Mouse (Mus musculus) lung, postnatal 0 days (tissue): ENCODE data around the gene Ncam1. TPM values are rescaled to one million over a fixed set of nuclear protein-coding genes. Genes with fewer than 3 reads are reported as not detected.

Experiments
- ATAC-seq: fragments of 200-750 bp; cut with Nextera tagmentation; 2 replicates; pipeline ENCODE4 v1.8.0; 2017; ENCODE audit warnings: moderate library complexity
- DNase-seq: peaks from one replicate; pipeline ENCODE4 v3.0.0-alpha.2; 2016; ENCODE audit warnings: low spot score
- H3K27ac ChIP-seq: fragments of 300-500 bp; sonication (generic); 2 replicates; pipeline ENCODE4 v1.5.1; 2014; ENCODE audit warnings: antibody characterized with exemption, mild to moderate bottlenecking, low read length, mixed read lengths
- H3K27me3 ChIP-seq: fragments of 300-500 bp; sonication (generic); replicated peaks from 2 replicates; pipeline ENCODE4 v1.6.1; 2014; ENCODE audit warnings: low read length, mixed read lengths; ENCODE audit not compliant: insufficient read depth
- H3K36me3 ChIP-seq: fragments of 300-500 bp; sonication (generic); 2 replicates; pipeline ENCODE4 v1.6.1; 2014; ENCODE audit warnings: low read length, mixed read lengths; ENCODE audit not compliant: insufficient read depth
- H3K4me1 ChIP-seq: fragments of 300-500 bp; sonication (generic); 2 replicates; pipeline ENCODE4 v1.6.1; 2014; ENCODE audit warnings: antibody characterized with exemption, low read depth, low read length, mixed read lengths; ENCODE audit not compliant: insufficient read depth
- H3K4me2 ChIP-seq: fragments of 300-500 bp; sonication (generic); replicated peaks from 2 replicates; pipeline ENCODE4 v1.6.1; 2014; ENCODE audit warnings: low read depth, mild to moderate bottlenecking, low read length, moderate library complexity, mixed read lengths
- H3K4me3 ChIP-seq: fragments of 300-500 bp; sonication (generic); 2 replicates; pipeline ENCODE4 v1.5.1; 2014; ENCODE audit warnings: low read depth, low read length
- H3K9ac ChIP-seq: fragments of 300-500 bp; sonication (generic); replicated peaks from 2 replicates; pipeline ENCODE4 v1.6.1; 2014; ENCODE audit warnings: low read depth, mild to moderate bottlenecking
- H3K9me3 ChIP-seq: fragments of 300-500 bp; sonication (generic); 2 replicates; pipeline ENCODE4 v1.6.1; 2016; ENCODE audit warnings: low read length, mixed read lengths
- CTCF ChIP-seq: IDR thresholded peaks from 2 replicates; pipeline ENCODE4 v1.5.1; 2016; ENCODE audit warnings: antibody characterized with exemption, mild to moderate bottlenecking
- EP300 ChIP-seq: IDR thresholded peaks from 2 replicates; pipeline ENCODE4 v1.6.1; 2016; ENCODE audit warnings: antibody characterized with exemption, mild to moderate bottlenecking, control low read depth
- WGBS: fragments of 180-500 bp; shearing (Covaris S2); extraction: QIAGEN DNeasy Blood & Tissue Kit; methylation state at CpG from one replicate; pipeline ENCODE4 v1.1.7; 2014; 5-methylcytosine and 5-hydroxymethylcytosine counted together
- polyA plus RNA-seq: library from polyadenylated mRNA; unstranded; fragments of >200 nt; fragmentation: Nextera tagmentation; extraction: Ambion mirVana; gene quantifications from 2 replicates; pipeline ENCODE4 v1.2.1, GENCODE M21; 2015

Gene Ncam1
- polyA plus RNA-seq, 1 experiment from 2014 or later: 2.4 TPM

DNA sequence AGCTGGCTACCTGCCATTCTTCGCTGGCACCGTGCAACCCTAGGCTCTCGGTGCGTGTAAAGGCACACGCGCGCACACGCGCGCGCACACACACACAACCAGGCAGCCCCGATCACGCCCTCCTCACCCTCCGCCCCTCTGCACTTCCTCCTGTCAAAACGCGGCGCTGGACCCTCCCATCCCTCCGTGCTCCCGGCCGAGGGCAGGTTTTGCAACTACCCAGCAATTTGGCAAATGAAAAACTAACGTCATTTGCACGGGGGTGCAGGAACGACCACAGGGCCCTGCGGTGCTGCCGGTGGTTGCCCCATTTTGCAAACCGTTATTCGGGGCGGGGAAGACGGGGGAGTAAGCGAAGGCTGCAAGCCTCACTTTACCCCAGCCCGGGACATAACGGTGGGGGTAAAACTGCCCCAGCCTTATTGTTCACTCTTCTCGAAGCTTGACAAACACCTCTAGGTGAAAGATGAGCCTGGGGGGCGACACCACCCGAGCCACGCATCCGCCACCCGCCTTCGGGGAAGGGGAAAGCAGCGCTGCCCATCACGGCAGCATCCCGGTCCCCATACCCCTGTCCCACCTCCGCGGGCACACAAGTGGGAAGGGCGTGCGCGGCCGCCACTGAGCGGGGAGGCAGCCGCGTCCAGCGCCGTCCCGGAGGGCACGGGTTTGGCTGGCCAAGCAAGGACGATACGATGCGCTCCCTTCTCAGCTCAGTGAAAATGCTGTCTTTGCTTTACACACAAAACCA lies 729 bp downstream of the Ncam1 start:
- peak overlapping the region; percentile 46 for H3K4me3 ChIP-seq
- no peak for TF ChIP-seq EP300
- TF ChIP-seq CTCF: no peak
- H3K27ac ChIP-seq: no peak overlapping the region
- peaks cover 6% of the 10 kb centered on the region; the same call in 1 of the 2 replicates for H3K4me1 ChIP-seq
- WGBS: 1% methylated on average over 56 of the region's 58 CpGs
- H3K4me2 ChIP-seq: peak overlapping the region; percentile 80
- H3K9ac ChIP-seq: no peak overlapping the region
- no peaks in the 10 kb centered on the region for H3K36me3 ChIP-seq
- DNase-seq (peak; percentile 53), ATAC-seq (peak; percentile 59)
- H3K27me3 ChIP-seq: peaks cover 26% of the 10 kb centered on the region; the same call in 1 of the 2 replicates
- H3K9me3 ChIP-seq: no peaks in the 10 kb centered on the region

DNA sequence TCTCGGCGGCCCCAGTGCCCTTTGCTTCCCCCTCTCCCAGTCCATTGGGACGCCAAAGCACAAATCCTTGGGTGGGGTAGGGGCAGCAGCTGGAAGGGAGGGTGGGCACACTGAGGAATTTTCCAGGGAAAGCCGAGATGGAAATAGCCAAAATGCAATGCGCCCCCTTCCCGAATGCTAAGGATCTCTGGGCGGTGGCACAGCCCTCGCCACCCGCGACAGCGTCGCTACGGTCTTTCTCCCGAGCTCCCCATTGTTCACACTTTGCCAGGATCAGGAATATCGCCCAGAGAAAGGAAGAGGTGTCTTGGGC lies 1.3 kb downstream of the Ncam1 start:
- Histone ChIP-seq H3K36me3 (no peaks in the 10 kb centered on the region), H3K4me2 (peak overlapping the region; percentile 80), H3K9me3 (no peaks in the 10 kb centered on the region), H3K4me1 (peaks cover 6% of the 10 kb centered on the region; the same call in 1 of the 2 replicates), H3K4me3 (peak overlapping the region; percentile 46), H3K27me3 (peaks cover 26% of the 10 kb centered on the region; the same call in 1 of the 2 replicates), H3K27ac (no peak overlapping the region), H3K9ac (no peak overlapping the region)
- 0% methylated on average over 14 of the region's 15 CpGs for WGBS
- ATAC-seq (no peak), DNase-seq (no peak)
- no peak for TF ChIP-seq CTCF
- no peak for TF ChIP-seq EP300

DNA sequence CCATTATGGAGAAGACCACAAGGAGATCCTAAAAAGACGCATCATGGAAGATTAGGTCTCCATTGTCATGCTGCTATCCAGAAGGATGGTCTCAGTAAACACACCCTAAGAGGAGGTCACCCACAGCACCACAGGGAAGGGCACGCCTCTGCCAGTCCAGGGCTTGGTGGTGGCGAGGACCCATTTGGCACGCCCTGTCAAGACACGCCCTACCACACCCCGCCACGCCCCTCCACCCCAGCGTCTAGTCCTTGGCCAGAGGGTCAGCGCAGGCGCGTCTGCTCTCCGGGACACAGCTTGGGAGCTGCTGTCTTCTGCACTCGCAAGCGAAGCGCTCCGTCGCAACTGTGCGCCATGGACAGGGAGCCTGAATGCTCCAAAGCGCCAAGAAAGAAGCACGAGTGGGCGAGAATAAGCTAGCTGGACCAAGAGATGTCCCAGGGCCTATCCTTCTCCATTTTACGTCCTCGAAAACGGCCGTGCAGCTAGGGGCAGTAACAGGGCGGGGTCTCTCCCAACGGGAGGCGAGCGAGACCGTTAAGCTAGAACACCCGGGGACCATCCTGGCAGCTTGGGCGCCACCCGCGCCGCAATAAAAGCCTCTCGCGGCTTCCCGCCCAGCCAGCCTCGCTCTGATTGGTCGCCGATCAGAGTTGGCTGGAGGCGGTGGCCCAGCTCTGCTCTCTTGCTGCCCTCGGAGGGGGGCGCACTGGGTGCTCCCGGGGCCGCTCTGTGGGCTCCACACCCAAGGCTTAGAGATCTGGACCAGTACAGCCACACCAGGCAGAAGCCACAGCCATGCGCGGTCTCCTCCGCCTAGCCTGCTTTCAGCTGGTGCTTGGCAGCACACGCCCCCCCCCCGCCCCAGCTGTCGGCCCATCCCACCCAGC lies 1.9 kb downstream of the Ncam1 start:
- H3K4me3 ChIP-seq: peak overlapping the region; percentile 46
- peak; percentile 30 for DNase-seq
- H3K36me3 ChIP-seq: no peaks in the 10 kb centered on the region
- H3K4me1 ChIP-seq: peaks cover 6% of the 10 kb centered on the region; the same call in 1 of the 2 replicates
- peak; percentile 54 for ATAC-seq
- H3K27ac ChIP-seq: no peak overlapping the region
- TF ChIP-seq CTCF: no peak
- TF ChIP-seq EP300: no peak
- no peaks in the 10 kb centered on the region for H3K9me3 ChIP-seq
- no peak overlapping the region for H3K9ac ChIP-seq
- H3K4me2 ChIP-seq: peak overlapping the region; percentile 80
- under 1% methylated on average over 45 of the region's 52 CpGs for WGBS
- H3K27me3 ChIP-seq: peaks cover 26% of the 10 kb centered on the region; the same call in 1 of the 2 replicates

DNA sequence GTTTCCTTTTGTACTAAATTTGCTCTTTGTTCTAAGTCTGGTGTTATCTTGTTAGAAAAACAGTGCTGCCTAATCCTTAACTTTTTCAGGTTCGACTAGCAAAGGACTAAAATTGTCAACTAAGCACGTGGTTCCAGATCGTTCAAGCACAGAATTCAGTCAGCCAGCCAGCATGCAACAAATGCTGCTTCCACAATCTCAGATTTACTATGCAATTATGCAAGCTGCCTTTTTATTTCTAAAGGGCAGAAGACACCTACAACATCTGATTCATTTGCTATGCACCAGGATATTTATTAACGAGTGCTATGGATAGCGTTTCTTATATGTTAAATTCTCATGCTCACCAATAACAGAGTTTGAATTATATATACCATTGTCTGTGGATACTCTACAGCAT lies 2.8 kb downstream of the Ncam1 start:
- H3K9ac ChIP-seq: no peak overlapping the region
- WGBS: 59% methylated on average over 5 of the region's 5 CpGs
- H3K4me1 ChIP-seq: peaks cover 6% of the 10 kb centered on the region; the same call in 1 of the 2 replicates
- no peak overlapping the region for H3K4me2 ChIP-seq
- H3K9me3 ChIP-seq: no peaks in the 10 kb centered on the region
- H3K27ac ChIP-seq: no peak overlapping the region
- H3K36me3 ChIP-seq: no peaks in the 10 kb centered on the region
- no peak for DNase-seq
- no peak for ATAC-seq
- no peak overlapping the region for H3K4me3 ChIP-seq
- TF ChIP-seq CTCF (no peak), EP300 (no peak)
- H3K27me3 ChIP-seq: peaks cover 26% of the 10 kb centered on the region; the same call in 1 of the 2 replicates

DNA sequence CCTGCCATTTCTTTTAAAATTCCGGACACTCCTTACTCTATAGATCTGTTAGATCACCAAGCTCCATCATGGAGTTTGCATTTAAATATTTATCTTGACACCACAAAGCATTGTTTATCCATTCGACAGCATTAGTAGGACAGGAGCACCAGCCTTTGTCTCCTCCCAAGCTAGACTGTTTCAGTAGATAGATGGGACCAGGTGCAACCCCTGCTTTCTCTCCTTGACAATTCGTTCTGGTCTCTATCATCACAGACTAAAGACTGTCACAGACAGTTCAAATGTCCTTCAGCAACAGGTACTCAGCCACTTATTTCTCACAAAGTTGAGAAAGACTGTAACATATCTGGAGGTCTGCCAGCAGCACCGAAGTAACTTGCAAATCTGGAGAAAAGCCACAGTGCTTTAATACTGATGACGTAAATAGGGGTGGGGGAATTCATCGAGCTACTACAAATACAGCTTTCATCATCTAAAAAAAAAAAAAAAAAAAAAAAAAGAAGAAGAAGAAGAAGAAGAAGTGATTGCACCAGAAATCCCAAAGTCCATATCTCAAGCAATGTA lies 4.7 kb downstream of the Ncam1 start:
- DNase-seq: peak; percentile 46
- no peaks in the 10 kb centered on the region for H3K9me3 ChIP-seq
- no peak overlapping the region for H3K27ac ChIP-seq
- peaks cover 6% of the 10 kb centered on the region; the same call in 1 of the 2 replicates for H3K4me1 ChIP-seq
- TF ChIP-seq CTCF: no peak
- TF ChIP-seq EP300: no peak
- 24% methylated on average over 6 of the region's 6 CpGs for WGBS
- no peak for ATAC-seq
- H3K4me2 ChIP-seq: no peak overlapping the region
- H3K9ac ChIP-seq: no peak overlapping the region
- peaks cover 21% of the 10 kb centered on the region; the same call in 1 of the 2 replicates for H3K27me3 ChIP-seq
- no peak overlapping the region for H3K4me3 ChIP-seq
- H3K36me3 ChIP-seq: no peaks in the 10 kb centered on the region

DNA sequence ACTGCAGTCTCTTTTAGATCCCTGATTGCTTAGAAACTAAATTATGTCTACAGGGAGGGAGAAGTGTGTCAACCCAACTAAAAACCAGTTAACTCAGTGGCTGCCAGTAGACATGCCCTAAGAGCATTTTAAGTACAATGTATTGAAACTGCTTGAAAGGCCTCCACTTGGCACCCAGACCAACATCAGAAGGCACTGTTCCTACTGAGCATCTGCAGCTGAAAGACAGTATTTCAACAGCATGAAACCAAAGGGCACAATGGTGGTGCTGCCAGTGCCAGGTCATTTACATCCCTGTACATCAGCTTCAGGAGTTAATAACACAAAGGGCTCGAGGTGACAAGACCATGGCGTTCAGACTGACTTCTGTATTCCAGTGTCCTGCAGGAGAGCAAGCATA lies 5.5 kb downstream of the Ncam1 start:
- Histone ChIP-seq H3K9me3 (no peaks in the 10 kb centered on the region), H3K36me3 (no peaks in the 10 kb centered on the region), H3K27ac (no peak overlapping the region), H3K9ac (no peak overlapping the region), H3K4me1 (peaks cover 6% of the 10 kb centered on the region; the same call in 1 of the 2 replicates), H3K4me3 (no peak overlapping the region), H3K27me3 (peaks cover 13% of the 10 kb centered on the region; the same call in 1 of the 2 replicates), H3K4me2 (no peak overlapping the region)
- DNase-seq (no peak), ATAC-seq (no peak)
- TF ChIP-seq CTCF (no peak), EP300 (no peak)
- 73% methylated on average over 2 of the region's 2 CpGs for WGBS
